Mouse (Mus musculus) heart, embryonic 14.5 days (tissue): ENCODE data around the gene Sdk1. TPM values are rescaled to one million over a fixed set of nuclear protein-coding genes. Genes with fewer than 3 reads are reported as not detected.

ENCODE experiments used
- ATAC-seq: fragments of 200-750 bp; cut with Nextera tagmentation; 2 replicates; pipeline ENCODE4 v1.8.0; 2017; ENCODE audit warnings: low read depth, moderate TSS enrichment; ENCODE audit not compliant: insufficient number of reproducible peaks, insufficient read depth, low FRiP score
- H3K27ac ChIP-seq, 2 experiments: fragments of 200-500 bp in 1 of 2; fragments of 300-500 bp in 1 of 2; sonication (generic) in 1 of 2; replicated peaks in 1 of 2; 2 replicates each; pipeline ENCODE4 v1.5.1; 2012 to 2014; ENCODE audit warnings: low read depth in 2 of 2, low read length in 2 of 2, control low read depth in 1 of 2, mild to moderate bottlenecking in 1 of 2, mixed read lengths in 1 of 2; ENCODE audit not compliant: control insufficient read depth in 1 of 2, insufficient read depth in 1 of 2
- H3K27me3 ChIP-seq: fragments of 300-500 bp; sonication (generic); 2 replicates; pipeline ENCODE4 v1.6.1; 2014; ENCODE audit warnings: mild to moderate bottlenecking, low read length, control low read depth; ENCODE audit not compliant: control insufficient read depth, insufficient read depth
- H3K36me3 ChIP-seq: fragments of 300-500 bp; sonication (generic); 2 replicates; pipeline ENCODE4 v1.6.1; 2014; ENCODE audit warnings: mild to moderate bottlenecking, control low read depth, low read length, mixed read lengths; ENCODE audit not compliant: control insufficient read depth, insufficient read depth
- H3K4me1 ChIP-seq, 2 experiments: fragments of 200-500 bp in 1 of 2; fragments of 300-500 bp in 1 of 2; sonication (generic) in 1 of 2; 2 replicates each; pipeline ENCODE4 v1.6.1; 2012 to 2014; ENCODE audit warnings: low read length in 2 of 2, control low read depth in 1 of 2, mixed read lengths in 1 of 2; ENCODE audit not compliant: control insufficient read depth in 2 of 2, insufficient read depth in 2 of 2
- H3K4me2 ChIP-seq: fragments of 300-500 bp; sonication (generic); 2 replicates; pipeline ENCODE4 v1.6.1; 2014; ENCODE audit warnings: mild to moderate bottlenecking, low read length
- H3K4me3 ChIP-seq, 2 experiments: fragments of 200-500 bp in 1 of 2; fragments of 300-500 bp in 1 of 2; sonication (generic) in 1 of 2; 2 replicates each; pipeline ENCODE4 v1.5.1; 2012 to 2014; ENCODE audit warnings: low read length in 2 of 2, mild to moderate bottlenecking in 2 of 2, control low read depth in 1 of 2, low read depth in 1 of 2, moderate library complexity in 1 of 2; ENCODE audit not compliant: control insufficient read depth in 1 of 2, insufficient read depth in 1 of 2
- H3K9ac ChIP-seq: fragments of 300-500 bp; sonication (generic); 2 replicates; pipeline ENCODE4 v1.6.1; 2014; ENCODE audit warnings: mild to moderate bottlenecking, low read length
- H3K9me3 ChIP-seq: fragments of 300-500 bp; sonication (generic); 2 replicates; pipeline ENCODE4 v1.6.1; 2016; ENCODE audit warnings: low read length, control low read depth; ENCODE audit not compliant: control insufficient read depth
- WGBS: fragments of 180-500 bp; shearing (Covaris S2); extraction: QIAGEN DNeasy Blood & Tissue Kit; methylation state at CpG from one replicate; pipeline ENCODE4 v1.1.7; 2014; 5-methylcytosine and 5-hydroxymethylcytosine counted together
- polyA plus RNA-seq: library from polyadenylated mRNA; unstranded; fragments of >200 nt; fragmentation: Nextera tagmentation; extraction: Ambion mirVana; gene quantifications from 2 replicates; pipeline ENCODE4 v1.2.1, GENCODE M21; 2014

Sdk1 gene
- polyA plus RNA-seq, 1 experiment from 2014 or later = 2.5 TPM

DNA sequence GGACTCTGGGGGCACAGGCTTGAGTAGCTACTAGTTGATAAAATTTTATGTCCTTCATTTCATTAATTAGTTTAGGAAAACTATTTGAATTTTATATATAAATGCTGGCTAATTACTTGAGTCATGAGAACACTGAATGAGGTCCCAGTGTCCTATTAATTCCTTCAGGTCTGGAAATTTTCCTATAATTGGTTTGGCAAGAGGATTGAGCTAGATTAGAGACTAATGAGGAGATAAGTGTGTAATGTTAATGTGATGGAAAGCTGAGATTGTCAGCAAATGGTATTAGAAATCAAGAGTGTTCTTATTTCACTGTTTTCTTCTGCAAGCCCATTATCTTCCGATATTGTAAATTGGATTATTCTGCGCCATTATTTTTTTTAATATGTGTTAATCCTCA, 192.0 kb downstream of the Sdk1 start:
- no peak overlapping the region for H3K4me2 ChIP-seq
- WGBS = 93% methylated on average over 2 of the region's 2 CpGs
- H3K36me3 ChIP-seq = no peaks in the 10 kb centered on the region
- no peak for ATAC-seq
- H3K4me3 ChIP-seq = no peak overlapping the region
- peaks cover 7% of the 10 kb centered on the region in 2 experiments; a peak in 3 of 4 replicates for H3K4me1 ChIP-seq
- no peaks in the 10 kb centered on the region for H3K9me3 ChIP-seq
- H3K9ac ChIP-seq = no peak overlapping the region
- H3K27me3 ChIP-seq = no peaks in the 10 kb centered on the region
- no peak overlapping the region for H3K27ac ChIP-seq

DNA sequence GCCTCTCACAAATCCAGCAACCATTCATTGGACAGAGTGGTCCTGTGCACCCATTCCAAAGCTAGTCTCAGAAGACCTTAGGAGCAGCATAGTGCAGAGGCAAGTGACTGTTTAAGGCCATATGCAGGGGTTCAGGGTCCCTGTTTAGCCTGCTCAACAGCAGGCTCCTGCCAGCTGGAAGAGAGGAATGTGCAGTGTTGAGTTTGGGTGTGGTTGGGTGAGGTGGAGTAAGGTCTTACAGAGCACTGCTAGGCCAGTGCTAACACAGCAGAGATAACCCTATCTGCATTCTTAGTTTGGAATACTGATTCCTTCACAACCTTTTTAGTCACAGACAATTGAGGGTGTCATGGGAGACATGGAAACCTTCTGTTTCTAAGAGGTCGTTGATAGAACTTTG, 206.0 kb downstream of the Sdk1 start:
- H3K4me1 ChIP-seq = peaks cover 5 to 18% of the 10 kb centered on the region in 2 experiments
- no peaks in the 10 kb centered on the region for H3K9me3 ChIP-seq
- H3K36me3 ChIP-seq = no peaks in the 10 kb centered on the region
- ATAC-seq = no peak
- H3K4me3 ChIP-seq = no peak overlapping the region
- H3K9ac ChIP-seq = no peak overlapping the region
- WGBS = 28% methylated on average over 1 of the region's 1 CpGs
- no peak overlapping the region for H3K27ac ChIP-seq
- H3K4me2 ChIP-seq = no peak overlapping the region
- H3K27me3 ChIP-seq = no peaks in the 10 kb centered on the region

DNA sequence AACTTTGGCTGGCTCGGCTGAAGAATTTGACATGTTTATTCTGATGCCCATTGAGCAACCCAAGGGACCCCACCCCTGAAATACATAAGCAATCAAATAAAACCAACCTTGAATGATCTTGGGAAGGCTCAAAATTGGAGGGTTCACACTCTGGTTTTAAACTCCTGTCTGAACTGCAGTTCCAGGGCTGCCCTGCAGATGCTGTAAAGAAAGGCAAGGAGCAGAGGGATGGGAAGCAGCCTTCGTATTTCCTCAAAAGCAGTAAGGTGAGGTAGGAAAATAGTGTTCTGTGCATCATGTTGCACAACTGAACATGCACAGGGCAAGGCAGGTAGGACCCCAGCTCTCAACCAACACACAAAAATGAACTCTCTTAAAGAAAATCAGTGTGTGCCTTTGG, 222.1 kb downstream of the Sdk1 start:
- Histone ChIP-seq H3K4me1 (peaks cover 4 to 7% of the 10 kb centered on the region in 2 experiments), H3K27me3 (no peaks in the 10 kb centered on the region), H3K27ac (no peak overlapping the region), H3K4me3 (no peak overlapping the region), H3K9ac (no peak overlapping the region), H3K36me3 (no peaks in the 10 kb centered on the region), H3K4me2 (no peak overlapping the region), H3K9me3 (no peaks in the 10 kb centered on the region)
- 81% methylated on average over 2 of the region's 2 CpGs for WGBS
- no peak for ATAC-seq

DNA sequence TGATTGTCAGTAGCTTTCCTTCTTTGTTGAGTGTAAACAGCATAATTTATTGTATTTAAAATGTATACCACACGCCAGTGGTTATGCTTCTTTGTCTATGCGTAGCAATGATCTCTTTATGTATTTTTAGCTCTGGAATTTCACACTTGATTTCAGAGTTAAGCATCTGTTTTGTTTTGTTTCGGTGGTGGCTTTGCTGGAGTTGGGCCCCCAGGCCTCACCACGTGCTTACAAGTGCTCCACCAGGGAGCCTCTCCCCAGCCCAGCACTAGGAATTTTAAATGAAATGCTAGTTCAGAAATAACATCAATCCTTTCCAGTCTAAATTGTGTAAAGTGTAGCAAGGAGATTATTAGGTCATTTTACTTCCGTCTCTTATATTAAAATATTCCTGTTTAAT, 227.5 kb downstream of the Sdk1 start:
- peaks cover 11 to 19% of the 10 kb centered on the region in 2 experiments for H3K4me1 ChIP-seq
- peak overlapping the region in 1 of 2 experiments; percentile 47; a peak in 1 of 4 replicates for H3K27ac ChIP-seq
- 35% methylated on average over 5 of the region's 5 CpGs for WGBS
- H3K4me2 ChIP-seq = no peak overlapping the region
- no peak overlapping the region for H3K4me3 ChIP-seq
- no peaks in the 10 kb centered on the region for H3K27me3 ChIP-seq
- H3K36me3 ChIP-seq = no peaks in the 10 kb centered on the region
- H3K9ac ChIP-seq = no peak overlapping the region
- no peak for ATAC-seq
- no peaks in the 10 kb centered on the region for H3K9me3 ChIP-seq

DNA sequence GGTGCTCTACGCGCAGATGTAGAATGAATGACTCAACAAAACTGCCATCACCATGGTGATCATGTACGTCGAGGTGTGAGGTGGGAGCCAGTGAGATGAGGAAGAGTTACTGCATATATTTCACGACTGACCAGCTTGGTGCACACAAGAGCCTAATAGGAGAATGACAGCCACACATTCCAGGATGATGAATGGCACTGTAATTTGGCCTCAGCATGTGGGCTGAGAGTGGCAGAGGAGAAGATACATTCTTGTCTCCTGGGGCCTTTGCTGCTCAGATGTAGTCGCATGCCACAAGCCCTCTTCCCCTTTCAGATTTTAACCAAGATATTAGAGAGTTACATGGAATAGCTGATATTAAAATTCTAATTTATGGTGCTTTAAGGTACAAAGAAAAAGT, 264.0 kb downstream of the Sdk1 start:
- Histone ChIP-seq H3K27ac (no peak overlapping the region), H3K4me1 (no peaks in the 10 kb centered on the region), H3K4me3 (no peak overlapping the region), H3K9ac (no peak overlapping the region), H3K4me2 (no peak overlapping the region), H3K36me3 (no peaks in the 10 kb centered on the region), H3K9me3 (no peaks in the 10 kb centered on the region), H3K27me3 (no peaks in the 10 kb centered on the region)
- 65% methylated on average over 6 of the region's 6 CpGs for WGBS
- no peak for ATAC-seq

DNA sequence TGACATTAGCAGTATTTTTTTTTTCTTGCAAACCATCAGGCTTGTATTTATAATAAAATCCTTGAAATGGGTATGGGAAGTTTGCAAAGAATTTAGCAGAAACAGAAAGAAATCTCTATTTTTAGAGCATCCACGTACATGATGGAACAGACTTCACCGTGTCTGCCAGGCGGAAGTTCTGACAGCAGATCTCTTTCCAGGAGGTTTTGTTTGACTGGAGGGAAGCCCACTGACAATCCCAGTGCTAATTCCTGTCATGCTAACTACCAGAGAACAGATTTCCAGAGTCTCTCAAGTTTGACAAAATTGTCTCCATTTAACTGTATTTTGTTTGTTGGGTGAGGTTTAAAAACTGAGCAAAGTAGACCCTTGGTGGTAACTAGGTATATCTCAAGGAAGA, 265.1 kb downstream of the Sdk1 start:
- no peak overlapping the region for H3K27ac ChIP-seq
- H3K9me3 ChIP-seq = no peaks in the 10 kb centered on the region
- ATAC-seq = no peak
- H3K4me2 ChIP-seq = no peak overlapping the region
- no peaks in the 10 kb centered on the region for H3K4me1 ChIP-seq
- no peak overlapping the region for H3K9ac ChIP-seq
- WGBS = 71% methylated on average over 3 of the region's 3 CpGs
- H3K27me3 ChIP-seq = no peaks in the 10 kb centered on the region
- H3K36me3 ChIP-seq = no peaks in the 10 kb centered on the region
- H3K4me3 ChIP-seq = no peak overlapping the region

- Histone ChIP-seq H3K27ac (no peak overlapping the region), H3K27me3 (no peaks in the 10 kb centered on the region), H3K9ac (no peak overlapping the region), H3K4me3 (no peak overlapping the region), H3K4me1 (peaks cover 0 to 6% of the 10 kb centered on the region in 2 experiments; a peak in 2 of 4 replicates), H3K4me2 (no peak overlapping the region; the same call in 1 of the 2 replicates), H3K9me3 (no peaks in the 10 kb centered on the region), H3K36me3 (no peaks in the 10 kb centered on the region)
- WGBS = 48% methylated on average over 13 of the region's 13 CpGs
- ATAC-seq = no peak
These were observed 283.8 kb downstream of the Sdk1 start for GRCm38 (mm10) chr5:141524801-141525715.
